Mouse (Mus musculus) cerebellum, adult 2 months (tissue): ENCODE measurements around the gene Metrnl. TPM values are rescaled to one million over a fixed set of nuclear protein-coding genes. Genes with fewer than 3 reads are reported as not detected.

Experiments used
- DNase-seq, 2 experiments: peaks; one replicate each; pipeline ENCODE4 v3.0.0; 2021
- H3K27ac ChIP-seq: fragments of 200-500 bp; 2 replicates; pipeline ENCODE4 v1.5.1; 2012; ENCODE audit warnings: low read length, control low read depth, inconsistent platforms; ENCODE audit not compliant: insufficient read depth
- H3K27me3 ChIP-seq: fragments of 200-500 bp; 2 replicates; pipeline ENCODE4 v1.6.1; 2012; ENCODE audit warnings: inconsistent platforms, mild to moderate bottlenecking, low read length, moderate library complexity; ENCODE audit not compliant: control insufficient read depth, insufficient read depth
- H3K4me1 ChIP-seq: fragments of 200-500 bp; 2 replicates; pipeline ENCODE4 v1.6.1; 2011; ENCODE audit warnings: low read length; ENCODE audit not compliant: control insufficient read depth, insufficient read depth
- H3K4me3 ChIP-seq: fragments of 200-500 bp; replicated peaks from 2 replicates; pipeline ENCODE3; 2011; ENCODE audit warnings: mild to moderate bottlenecking, low read depth, low read length, control low read depth; ENCODE audit not compliant: insufficient read depth
- CTCF ChIP-seq: fragments of 200-500 bp; IDR thresholded peaks from 2 replicates; pipeline ENCODE4 v1.5.1; 2011; ENCODE audit warnings: low read depth, mild to moderate bottlenecking, control low read depth, low read length, moderate library complexity, borderline replicate concordance; ENCODE audit not compliant: insufficient read depth
- POLR2A ChIP-seq: fragments of 200-500 bp; IDR thresholded peaks from 2 replicates; pipeline ENCODE4 v1.6.1; 2011; ENCODE audit warnings: low read length, control low read depth, borderline replicate concordance; ENCODE audit not compliant: insufficient read depth
- WGBS: fragments of 180-500 bp; shearing (Covaris S2); methylation state at CpG from one replicate; pipeline ENCODE4 v1.1.7; 2018; 5-methylcytosine and 5-hydroxymethylcytosine counted together
- polyA plus RNA-seq: library from polyadenylated mRNA; depleted of rRNA; stranded (reverse); fragments of >200 nt; gene quantifications from 2 replicates; pipeline ENCODE4 v1.2.3, GENCODE M21; 2012; rRNA removed

Metrnl gene
- polyA plus RNA-seq, 1 experiment = 13.2 TPM

DNA sequence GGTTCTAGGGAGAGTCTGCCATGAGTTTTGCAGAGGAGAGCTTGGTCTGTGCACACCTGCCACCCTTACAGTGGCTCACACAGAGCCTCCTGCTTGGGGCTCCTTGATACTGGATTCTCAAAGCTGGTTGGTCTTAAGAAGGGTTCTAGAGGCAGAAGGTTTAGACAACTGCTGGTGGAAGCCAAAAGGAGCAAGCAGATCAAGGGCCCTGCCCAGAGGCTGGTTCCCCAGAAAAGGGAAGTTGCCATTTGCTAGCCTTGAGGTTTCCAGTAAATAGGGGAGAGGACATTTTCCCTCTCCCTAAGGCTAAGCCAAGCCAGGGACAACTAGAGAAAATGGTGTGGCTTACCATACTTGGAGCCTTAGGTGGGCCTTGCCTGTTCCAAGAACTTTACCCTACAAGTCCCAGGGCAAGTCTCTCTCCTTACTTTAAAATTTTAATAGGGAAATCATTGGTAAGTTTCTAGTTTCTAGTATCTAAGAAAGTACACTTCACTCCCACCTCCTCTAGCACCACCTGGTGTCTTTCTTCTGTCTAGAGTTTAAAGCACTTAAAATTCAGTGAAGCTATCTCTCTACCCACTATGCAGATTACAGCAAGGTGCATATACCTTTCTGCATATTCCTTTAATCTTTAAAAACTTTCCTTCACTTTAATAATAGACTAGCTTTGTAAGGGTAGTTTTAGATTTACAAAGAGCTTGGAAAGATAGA, 42.7 kb downstream of the Metrnl start:
- H3K27me3 ChIP-seq = no peaks in the 10 kb centered on the region
- no peak for TF ChIP-seq CTCF
- no peak for TF ChIP-seq POLR2A
- no peak overlapping the region for H3K4me3 ChIP-seq
- H3K4me1 ChIP-seq = no peaks in the 10 kb centered on the region
- DNase-seq = no peak
- H3K27ac ChIP-seq = no peak overlapping the region

DNA sequence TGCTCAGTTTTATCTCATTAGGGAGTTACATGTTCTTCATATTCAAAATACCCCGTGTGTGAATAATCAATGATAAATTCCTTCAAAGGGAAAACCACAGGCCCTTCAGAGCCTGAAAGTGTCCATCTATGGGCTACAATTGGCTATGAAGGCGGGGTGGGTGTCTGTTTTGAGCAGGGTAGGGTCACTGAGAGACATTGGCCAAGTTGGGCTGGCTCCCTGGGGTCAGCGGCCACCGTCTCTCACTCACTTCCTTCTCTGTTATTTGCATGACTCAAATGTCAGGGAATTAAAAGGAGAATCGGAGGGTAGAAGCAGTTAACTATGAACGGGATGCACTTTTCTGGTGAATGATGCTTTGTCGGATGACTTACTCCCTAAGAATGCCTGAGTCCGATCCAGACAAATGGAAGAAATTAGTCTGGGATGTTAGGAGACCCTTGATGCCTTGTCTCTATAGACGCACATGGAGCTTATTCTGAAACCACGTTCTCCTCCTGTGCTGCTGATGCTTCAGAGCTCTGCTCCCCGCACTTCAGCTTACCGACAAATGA, 45.7 kb downstream of the Metrnl start:
- DNase-seq = no peak
- 73% methylated on average over 12 of the region's 12 CpGs for WGBS
- H3K27ac ChIP-seq = no peak overlapping the region
- no peak overlapping the region for H3K4me3 ChIP-seq
- no peaks in the 10 kb centered on the region for H3K27me3 ChIP-seq
- no peak for TF ChIP-seq POLR2A
- H3K4me1 ChIP-seq = no peaks in the 10 kb centered on the region

DNA sequence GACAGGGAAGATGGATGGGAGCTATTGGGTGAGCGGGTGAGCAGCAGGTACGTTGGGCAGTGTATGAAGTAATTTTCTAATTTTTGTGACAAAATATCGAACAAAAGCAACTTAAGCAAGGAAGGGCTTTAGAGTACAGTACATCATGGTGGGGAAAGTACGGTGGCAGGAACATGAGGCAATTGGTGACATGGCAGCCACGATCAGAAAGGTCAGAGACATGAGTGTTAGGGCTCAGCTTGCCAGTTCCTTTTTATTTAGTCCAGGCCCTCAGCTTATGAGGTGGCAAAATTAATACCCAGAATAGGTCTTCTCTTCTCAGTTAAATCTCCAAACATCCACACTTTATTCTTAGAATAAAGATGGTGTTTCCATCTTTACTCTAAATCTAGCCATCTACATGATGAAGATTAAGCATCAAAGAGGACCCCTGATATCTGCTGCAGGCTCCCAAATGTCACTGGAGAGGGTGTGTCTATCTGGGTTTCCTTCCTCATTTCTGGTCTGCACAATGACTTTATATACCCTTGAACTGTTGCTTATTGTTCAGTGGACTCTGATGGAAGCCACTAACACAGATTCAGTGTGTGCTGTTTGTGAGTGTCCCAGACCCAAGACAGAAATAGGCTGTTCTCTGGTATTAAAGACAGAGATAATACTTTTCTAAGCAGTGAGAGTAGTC, 46.8 kb downstream of the Metrnl start:
- DNase-seq = no peak
- WGBS = 90% methylated on average over 5 of the region's 5 CpGs
- TF ChIP-seq CTCF = no peak
- TF ChIP-seq POLR2A = no peak

More for the DNA sequence above, 46.8 kb downstream of the Metrnl start:
- no peak overlapping the region for H3K4me3 ChIP-seq
- H3K27me3 ChIP-seq = no peaks in the 10 kb centered on the region
- no peak overlapping the region for H3K27ac ChIP-seq
- no peaks in the 10 kb centered on the region for H3K4me1 ChIP-seq

Other genes with a start within 250 kb of the Metrnl start
- 76.8 and 77.5 TPM in 2 replicates for gene Tbcd, start 249.6 kb upstream of the Metrnl start, polyA plus RNA-seq
- gene Zfp750, start 182.2 kb upstream of the Metrnl start, polyA plus RNA-seq = 0.98 and 1.00 TPM in 2 replicates
- 5.4 and 5.5 TPM in 2 replicates for gene B3gntl1, start 28.4 kb upstream of the Metrnl start, polyA plus RNA-seq
- not detected in 2 replicates for gene Ptchd3, start 128.7 kb downstream of the Metrnl start, polyA plus RNA-seq